ENCODE assay signal across 27 mouse cellular contexts in genomic region chr16:35093500-35093899, GRCm38 (mm10).
"Had no signal": no experiment of that assay in that cellular context is flagged by ENCODE, and none has a peak within 500 bp of the region (broad histone marks: within the 10 kb centered on the region; RNA-seq: fewer than 3 reads in every experiment).

No protein-coding gene starts in this region.

- H3K36me3 ChIP-seq: forebrain, embryonic 12.5 days had no signal

- H3K9me3 ChIP-seq: embryonic facial prominence, embryonic 10.5 days; embryonic facial prominence, embryonic 12.5 days; embryonic facial prominence, embryonic 13.5 days; embryonic facial prominence, embryonic 15.5 days; forebrain, embryonic 10.5 days; forebrain, embryonic 12.5 days; forebrain, embryonic 13.5 days; heart, embryonic 10.5 days had no signal

- H3K27me3 ChIP-seq: embryonic facial prominence, embryonic 12.5 days; embryonic facial prominence, embryonic 13.5 days; embryonic facial prominence, embryonic 15.5 days; forebrain, embryonic 12.5 days; forebrain, embryonic 13.5 days had no signal

- DNase-seq: cerebellum, adult 9-10 months; cerebellum, postnatal 10 days; cerebellum, postnatal 14 days; cerebellum, postnatal 25 days; cerebellum, postnatal 36 days; embryo, embryonic 11 days; forebrain, postnatal 0 days; gastrocnemius, adult 2 months; gastrocnemius, postnatal 10 days; gastrocnemius, postnatal 14 days; gastrocnemius, postnatal 25 days; gastrocnemius, postnatal 36 days; heart, adult 11 months; heart, adult 18-20 months; heart, adult 2 months had no signal

- ATAC-seq: forebrain, embryonic 13.5 days; forebrain, embryonic 14.5 days; forebrain, embryonic 16.5 days; forebrain, postnatal 0 days had no signal

- H3K4me2 ChIP-seq: embryonic facial prominence, embryonic 12.5 days; embryonic facial prominence, embryonic 13.5 days; embryonic facial prominence, embryonic 15.5 days; forebrain, embryonic 12.5 days; forebrain, embryonic 13.5 days; heart, embryonic 11.5 days had no signal

- H3K27ac ChIP-seq: embryonic facial prominence, embryonic 10.5 days; embryonic facial prominence, embryonic 12.5 days; embryonic facial prominence, embryonic 13.5 days; embryonic facial prominence, embryonic 15.5 days; forebrain, embryonic 10.5 days; forebrain, embryonic 12.5 days; forebrain, embryonic 13.5 days; gastrocnemius, adult 2 months; heart, adult 2 months; heart, embryonic 10.5 days had no signal

- H3K4me1 ChIP-seq: embryonic facial prominence, embryonic 15.5 days; forebrain, embryonic 10.5 days; forebrain, embryonic 12.5 days; forebrain, embryonic 13.5 days; heart, embryonic 10.5 days had no signal

- H3K9ac ChIP-seq: embryonic facial prominence, embryonic 12.5 days; embryonic facial prominence, embryonic 13.5 days; embryonic facial prominence, embryonic 15.5 days; forebrain, embryonic 12.5 days; forebrain, embryonic 13.5 days; forebrain, postnatal 0 days had no signal

- H3K4me3 ChIP-seq: embryonic facial prominence, embryonic 10.5 days; embryonic facial prominence, embryonic 12.5 days; embryonic facial prominence, embryonic 13.5 days; embryonic facial prominence, embryonic 15.5 days; erythroblast, embryonic 14.5 days; forebrain, embryonic 10.5 days; forebrain, embryonic 12.5 days; forebrain, embryonic 13.5 days; gastrocnemius, adult 2 months; heart, adult 2 months; heart, embryonic 10.5 days had no signal
